Mouse (Mus musculus): ENCODE data around the gene Slc7a10. TPM values are rescaled to one million over a fixed set of nuclear protein-coding genes. Genes with fewer than 3 reads are reported as not detected.

Gene Slc7a10
- polyA plus RNA-seq, 1 experiment: 11.1 TPM

DNA sequence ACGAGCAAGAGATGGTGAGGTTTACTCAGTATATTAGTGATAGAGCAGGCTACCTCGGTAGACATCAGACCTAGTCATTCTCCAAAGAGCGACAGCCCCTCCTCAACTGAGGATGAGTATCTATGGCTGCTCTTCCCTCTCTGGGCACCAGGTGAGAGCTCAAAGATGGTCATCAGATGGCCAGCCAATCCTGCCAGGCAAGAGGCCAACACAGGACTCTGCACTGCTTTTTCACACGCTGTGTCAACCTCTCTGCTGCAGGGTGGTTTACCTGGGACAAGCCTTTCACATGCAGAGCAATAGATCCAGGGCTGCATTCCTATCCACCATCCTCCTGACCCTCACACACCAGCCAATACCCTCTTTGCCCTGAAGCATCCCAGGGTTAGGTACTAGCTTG, 25.6 kb downstream of the Slc7a10 start:
- TF ChIP-seq CTCF (IDR thresholded peaks at IDR 0.05; ENCODE audit: borderline replicate concordance, control insufficient read depth, extremely low read depth, insufficient read depth, low read length, poor library complexity) (no peak), POLR2A (IDR thresholded peaks at IDR 0.05; ENCODE audit: control insufficient read depth, extremely low read depth, insufficient read depth, low read length, poor library complexity) (no peak)
- peaks cover 2% of the 10 kb centered on the region; the same call in 1 of the 2 replicates for H3K27me3 ChIP-seq (ENCODE audit: control insufficient read depth, insufficient read depth, low read length)
- WGBS: 88% methylated on average over 4 of the region's 4 CpGs
- H3K27ac ChIP-seq (ENCODE audit: control insufficient read depth, insufficient read depth, low read length): no peak overlapping the region
- H3K4me1 ChIP-seq (replicated peaks; ENCODE audit: control insufficient read depth, insufficient read depth, low read length): no peaks in the 10 kb centered on the region
- H3K36me3 ChIP-seq (ENCODE audit: control insufficient read depth, insufficient read depth, low read length): no peaks in the 10 kb centered on the region
- no peak overlapping the region for H3K4me3 ChIP-seq (ENCODE audit: control insufficient read depth, insufficient read depth, low read length)
- DNase-seq: no peak

DNA sequence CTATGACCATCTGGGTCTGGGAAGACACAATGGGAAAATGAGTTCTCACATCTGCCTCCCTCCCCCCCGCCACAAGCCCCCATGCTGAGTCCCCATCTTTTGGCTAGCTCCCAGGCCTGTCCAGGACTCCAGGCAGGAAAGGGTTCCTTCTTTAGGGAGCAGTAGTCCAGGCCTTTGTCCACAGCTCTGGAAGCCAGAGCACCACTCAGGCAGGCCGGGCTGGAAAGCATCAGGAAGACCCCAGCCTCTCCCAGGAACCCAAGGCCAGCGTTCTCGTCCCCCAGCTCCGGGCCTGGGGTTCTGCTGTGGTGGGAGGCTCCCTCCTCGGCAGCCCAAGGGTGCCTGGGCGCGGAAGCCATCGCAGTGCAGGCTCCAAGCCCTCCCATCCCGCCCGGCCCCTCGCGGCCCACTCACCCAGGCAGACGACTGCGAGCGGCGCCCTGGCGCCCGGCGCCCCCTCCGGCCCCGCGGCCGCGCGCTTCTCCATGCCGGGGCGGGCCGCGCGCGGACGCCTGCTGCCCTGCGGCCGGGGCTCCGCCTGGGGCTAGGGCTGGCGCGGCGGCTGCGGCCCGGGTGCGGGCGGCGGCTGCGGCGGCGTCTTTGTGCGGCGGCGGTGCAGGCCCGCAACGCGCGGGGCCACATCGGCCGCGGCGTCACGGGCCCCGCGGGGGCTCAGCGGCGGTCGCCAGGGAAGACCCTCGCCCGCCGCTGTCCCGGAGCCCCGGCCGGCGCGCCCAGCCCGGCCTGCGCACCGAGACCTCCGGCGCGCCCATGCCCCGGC, 28.4 kb downstream of the Slc7a10 start:
- no peak for TF ChIP-seq POLR2A (IDR thresholded peaks at IDR 0.05; ENCODE audit: control insufficient read depth, extremely low read depth, insufficient read depth, low read length, poor library complexity)
- no peak for TF ChIP-seq CTCF (IDR thresholded peaks at IDR 0.05; ENCODE audit: borderline replicate concordance, control insufficient read depth, extremely low read depth, insufficient read depth, low read length, poor library complexity)
- no peaks in the 10 kb centered on the region for H3K4me1 ChIP-seq (replicated peaks; ENCODE audit: control insufficient read depth, insufficient read depth, low read length)
- no peak overlapping the region for H3K27ac ChIP-seq (ENCODE audit: control insufficient read depth, insufficient read depth, low read length)
- H3K27me3 ChIP-seq (ENCODE audit: control insufficient read depth, insufficient read depth, low read length): peaks cover 2% of the 10 kb centered on the region; the same call in 1 of the 2 replicates
- H3K36me3 ChIP-seq (ENCODE audit: control insufficient read depth, insufficient read depth, low read length): no peaks in the 10 kb centered on the region
- DNase-seq: no peak
- 13% methylated on average over 79 of the region's 79 CpGs for WGBS
- H3K4me3 ChIP-seq (ENCODE audit: control insufficient read depth, insufficient read depth, low read length): no peak overlapping the region

DNA sequence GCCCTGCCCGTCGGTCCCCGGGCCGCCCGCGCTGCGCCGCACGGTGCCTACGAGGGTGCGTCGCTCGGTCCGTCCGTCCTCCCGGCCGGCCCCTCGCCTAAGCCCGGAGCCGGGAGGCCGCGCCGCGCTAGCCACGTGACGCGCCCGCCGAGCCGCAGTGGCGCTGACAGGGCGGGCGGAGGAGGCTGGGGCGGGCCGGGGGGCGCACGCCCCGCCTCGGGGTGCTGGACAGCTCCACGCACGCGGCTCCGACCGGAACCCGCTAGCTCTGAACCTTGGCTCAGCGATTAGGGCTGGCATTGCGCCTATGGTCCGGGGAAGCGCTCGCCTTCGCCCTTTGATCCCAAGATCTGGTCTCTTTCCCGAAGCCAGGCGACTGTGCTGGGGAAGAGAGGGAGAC, 29.0 kb downstream of the Slc7a10 start, which contains the start of gene Lrp3:
TSS of gene Lrp3 (minus strand) at position 274 of the 400 bp plus-strand sequence.
- Histone ChIP-seq H3K27ac (ENCODE audit: control insufficient read depth, insufficient read depth, low read length) (no peak within 1 kb of the TSS), H3K4me1 (replicated peaks; ENCODE audit: control insufficient read depth, insufficient read depth, low read length) (no peaks in the 10 kb centered on the region), H3K27me3 (ENCODE audit: control insufficient read depth, insufficient read depth, low read length) (peaks cover 2% of the 10 kb centered on the region; the same call in 1 of the 2 replicates), H3K4me3 (ENCODE audit: control insufficient read depth, insufficient read depth, low read length) (no peak within 1 kb of the TSS), H3K36me3 (ENCODE audit: control insufficient read depth, insufficient read depth, low read length) (no peaks in the 10 kb centered on the region)
- DNase-seq: no peak
- TF ChIP-seq CTCF (IDR thresholded peaks at IDR 0.05; ENCODE audit: borderline replicate concordance, control insufficient read depth, extremely low read depth, insufficient read depth, low read length, poor library complexity) (no peak), POLR2A (IDR thresholded peaks at IDR 0.05; ENCODE audit: control insufficient read depth, extremely low read depth, insufficient read depth, low read length, poor library complexity) (no peak)
- 3% methylated on average over 53 of the region's 53 CpGs for WGBS

DNA sequence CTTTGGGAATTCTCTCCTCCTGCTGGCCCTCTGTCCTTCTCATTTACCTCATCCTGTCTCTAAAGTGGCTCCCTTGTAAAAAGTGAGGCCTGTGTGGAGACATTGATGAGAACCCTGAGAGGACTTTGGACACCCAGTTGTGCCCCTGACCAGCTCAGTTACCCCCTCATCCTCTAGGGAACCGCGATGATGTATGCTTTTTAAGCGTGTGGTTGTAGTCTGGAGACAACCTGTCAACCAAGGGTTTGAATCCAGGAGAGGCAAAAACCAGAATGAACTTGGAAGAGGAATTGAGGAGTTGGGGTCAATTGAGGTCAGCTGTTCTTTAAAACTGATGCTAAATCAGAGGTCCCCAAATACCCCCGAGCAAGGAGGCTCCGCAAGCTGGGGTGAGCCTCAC, 29.5 kb downstream of the Slc7a10 start:
- Histone ChIP-seq H3K36me3 (ENCODE audit: control insufficient read depth, insufficient read depth, low read length) (no peaks in the 10 kb centered on the region), H3K27me3 (ENCODE audit: control insufficient read depth, insufficient read depth, low read length) (peaks cover 2% of the 10 kb centered on the region; the same call in 1 of the 2 replicates), H3K4me3 (ENCODE audit: control insufficient read depth, insufficient read depth, low read length) (no peak overlapping the region), H3K4me1 (replicated peaks; ENCODE audit: control insufficient read depth, insufficient read depth, low read length) (no peaks in the 10 kb centered on the region), H3K27ac (ENCODE audit: control insufficient read depth, insufficient read depth, low read length) (no peak overlapping the region)
- TF ChIP-seq POLR2A (IDR thresholded peaks at IDR 0.05; ENCODE audit: control insufficient read depth, extremely low read depth, insufficient read depth, low read length, poor library complexity) (no peak), CTCF (IDR thresholded peaks at IDR 0.05; ENCODE audit: borderline replicate concordance, control insufficient read depth, extremely low read depth, insufficient read depth, low read length, poor library complexity) (no peak)
- 58% methylated on average over 5 of the region's 5 CpGs for WGBS
- no peak for DNase-seq

DNA sequence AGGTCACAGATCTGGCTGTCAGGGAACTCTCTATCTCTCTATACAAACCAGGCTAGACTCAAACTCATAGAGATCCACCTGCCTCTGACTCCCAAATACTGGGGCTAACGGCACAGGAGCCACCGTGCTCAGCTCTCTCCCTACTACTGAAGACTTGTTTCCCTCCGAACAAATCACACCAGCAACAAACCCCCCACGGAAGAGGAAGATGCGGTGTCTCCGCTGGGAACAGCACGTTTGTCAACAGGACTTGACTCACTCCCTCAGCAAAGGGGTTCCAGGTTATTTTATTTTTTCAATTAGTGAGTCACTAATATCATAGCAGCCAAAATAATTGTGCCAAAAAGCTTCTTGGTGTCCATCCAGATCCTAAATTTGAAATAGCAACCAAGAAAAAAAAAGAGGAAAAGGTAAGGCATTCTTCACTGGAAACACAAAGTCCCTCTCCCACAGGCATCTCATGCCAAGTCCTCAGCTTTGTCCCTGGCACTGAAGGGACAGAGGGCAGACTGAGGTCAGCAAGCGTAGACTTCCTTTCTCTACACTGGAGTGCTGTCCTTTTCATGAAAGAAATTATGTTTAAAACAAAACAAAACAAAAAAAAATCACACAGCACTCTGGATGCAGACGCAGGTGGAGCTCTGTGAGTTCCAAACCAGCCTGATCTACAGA, 34.6 kb downstream of the Slc7a10 start:
- Histone ChIP-seq H3K27me3 (ENCODE audit: control insufficient read depth, insufficient read depth, low read length) (no peaks in the 10 kb centered on the region; the same call in 1 of the 2 replicates), H3K36me3 (ENCODE audit: control insufficient read depth, insufficient read depth, low read length) (no peaks in the 10 kb centered on the region), H3K27ac (ENCODE audit: control insufficient read depth, insufficient read depth, low read length) (no peak overlapping the region), H3K4me3 (ENCODE audit: control insufficient read depth, insufficient read depth, low read length) (no peak overlapping the region), H3K4me1 (replicated peaks; ENCODE audit: control insufficient read depth, insufficient read depth, low read length) (no peaks in the 10 kb centered on the region)
- WGBS: 77% methylated on average over 9 of the region's 9 CpGs
- TF ChIP-seq CTCF (IDR thresholded peaks at IDR 0.05; ENCODE audit: borderline replicate concordance, control insufficient read depth, extremely low read depth, insufficient read depth, low read length, poor library complexity): no peak
- no peak for TF ChIP-seq POLR2A (IDR thresholded peaks at IDR 0.05; ENCODE audit: control insufficient read depth, extremely low read depth, insufficient read depth, low read length, poor library complexity)
- DNase-seq: no peak

DNA sequence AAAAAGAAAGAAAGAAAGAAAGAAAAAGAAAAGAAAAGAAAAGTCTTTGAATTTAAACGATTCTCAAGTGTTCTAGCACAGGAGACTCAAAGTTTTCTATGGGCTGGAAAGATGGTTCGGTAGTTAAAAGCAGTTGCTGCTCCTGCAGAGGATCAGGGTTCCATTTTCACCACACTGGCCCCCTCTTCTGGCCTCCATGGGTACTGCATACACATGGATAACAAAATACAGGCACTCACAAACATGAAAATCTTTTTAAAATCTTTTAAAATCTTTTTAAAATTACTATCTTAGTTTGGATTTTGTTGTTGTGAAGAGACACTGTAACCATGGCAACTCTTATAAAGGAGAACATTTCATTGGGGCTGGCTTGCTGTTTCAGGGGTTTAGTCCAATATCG, 44.1 kb downstream of the Slc7a10 start:
- no peak for DNase-seq
- no peaks in the 10 kb centered on the region for H3K27me3 ChIP-seq (ENCODE audit: control insufficient read depth, insufficient read depth, low read length)
- no peaks in the 10 kb centered on the region for H3K36me3 ChIP-seq (ENCODE audit: control insufficient read depth, insufficient read depth, low read length)
- no peak overlapping the region for H3K4me3 ChIP-seq (ENCODE audit: control insufficient read depth, insufficient read depth, low read length)
- no peak overlapping the region for H3K27ac ChIP-seq (ENCODE audit: control insufficient read depth, insufficient read depth, low read length)
- 0 out of 2 replicates have a peak, but pooled peaks cover 2% of the 10 kb centered on the region for H3K4me1 ChIP-seq (replicated peaks; ENCODE audit: control insufficient read depth, insufficient read depth, low read length)
- WGBS: 83% methylated on average over 3 of the region's 3 CpGs
- TF ChIP-seq CTCF (IDR thresholded peaks at IDR 0.05; ENCODE audit: borderline replicate concordance, control insufficient read depth, extremely low read depth, insufficient read depth, low read length, poor library complexity): no peak
- no peak for TF ChIP-seq POLR2A (IDR thresholded peaks at IDR 0.05; ENCODE audit: control insufficient read depth, extremely low read depth, insufficient read depth, low read length, poor library complexity)
